Mouse (Mus musculus): ENCODE results near the gene Tcf25.

The Tcf25 gene

GRCm38 (mm10) chr8:123373403-123374238, at the start of gene Tcf25:
Gene Tcf25 (plus strand): TSS chr8:123373753.
- peak; percentile 91 to 95 for DNase-seq

- no peak for DNase-seq
These were observed 45.0 kb upstream of the Tcf25 start for GRCm38 (mm10) chr8:123328552-123328951.

- no peak for DNase-seq
These were observed 44.2 kb upstream of the Tcf25 start for GRCm38 (mm10) chr8:123329350-123329749.

GRCm38 (mm10) chr8:123329961-123330360, 43.6 kb upstream of the Tcf25 start:
- DNase-seq: no peak

- DNase-seq: no peak
These were observed 42.9 kb upstream of the Tcf25 start for GRCm38 (mm10) chr8:123330701-123331100.

- DNase-seq: no peak
These were observed 42.3 kb upstream of the Tcf25 start for GRCm38 (mm10) chr8:123331301-123331700.

- DNase-seq: no peak
These were observed 41.7 kb upstream of the Tcf25 start for GRCm38 (mm10) chr8:123331810-123332209.

- peak; percentile 62 to 70 for DNase-seq
These were observed 41.1 kb upstream of the Tcf25 start, which contains the start of gene Spire2 for GRCm38 (mm10) chr8:123332262-123333090. Gene Spire2 (plus strand): TSS chr8:123332713.

GRCm38 (mm10) chr8:123333091-123333587, 40.4 kb upstream of the Tcf25 start:
- no peak for DNase-seq

GRCm38 (mm10) chr8:123333864-123334263, 39.7 kb upstream of the Tcf25 start:
- DNase-seq: no peak

GRCm38 (mm10) chr8:123334467-123334866, 39.1 kb upstream of the Tcf25 start:
- no peak for DNase-seq

- DNase-seq: no peak
These were observed 36.1 kb upstream of the Tcf25 start for GRCm38 (mm10) chr8:123337475-123337874.

- DNase-seq: no peak
These were observed 33.5 kb upstream of the Tcf25 start for GRCm38 (mm10) chr8:123340071-123340470.

- DNase-seq: no peak
These were observed 32.2 kb upstream of the Tcf25 start for GRCm38 (mm10) chr8:123341040-123342015.

- no peak for DNase-seq
These were observed 31.3 kb upstream of the Tcf25 start for GRCm38 (mm10) chr8:123342253-123342652.

GRCm38 (mm10) chr8:123342911-123343310, 30.6 kb upstream of the Tcf25 start:
- DNase-seq: no peak

GRCm38 (mm10) chr8:123343422-123343821, 30.1 kb upstream of the Tcf25 start:
- DNase-seq: no peak

- DNase-seq: no peak
These were observed 28.4 kb upstream of the Tcf25 start for GRCm38 (mm10) chr8:123345135-123345534.

GRCm38 (mm10) chr8:123345856-123346255, 27.7 kb upstream of the Tcf25 start:
- no peak for DNase-seq

GRCm38 (mm10) chr8:123347293-123347692, 26.3 kb upstream of the Tcf25 start:
- no peak for DNase-seq

- no peak for DNase-seq
These were observed 25.2 kb upstream of the Tcf25 start for GRCm38 (mm10) chr8:123348237-123348843.

GRCm38 (mm10) chr8:123349073-123349472, 24.5 kb upstream of the Tcf25 start:
- no peak for DNase-seq

Data from thymus, adult 18-20 months (tissue).